Mouse (Mus musculus): ENCODE measurements at regions not wholly inside any gene's neighbourhood (a gene's known extent, or its start where the extent isn't known, plus 50 kb on each side); places are given as distances from the start of the nearest gene placed in this dataset.

DNA sequence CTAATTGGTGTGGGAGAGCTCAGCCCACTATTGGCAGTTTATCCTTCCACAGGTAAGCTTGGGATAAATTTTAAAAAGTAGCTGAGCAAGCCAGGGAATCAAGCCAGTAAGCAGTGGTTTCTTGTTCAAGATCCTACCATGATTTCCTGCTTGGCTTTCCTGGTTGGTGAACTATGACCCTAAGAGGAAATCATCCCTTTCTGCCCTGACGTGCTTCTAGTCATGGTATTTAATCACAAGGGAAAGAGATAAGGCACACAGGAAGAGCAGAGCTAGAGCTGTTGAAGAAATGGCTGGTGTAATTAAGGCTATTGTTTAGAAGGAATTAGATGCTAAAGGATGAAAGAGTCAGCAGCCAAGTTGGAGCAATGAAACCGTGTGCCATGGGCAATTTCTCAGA, 648.3 kb upstream of the Tbl1xr1 start:
- no peak for TF ChIP-seq POLR2A (IDR thresholded peaks at IDR 0.05; ENCODE audit: low read depth, low read length)
- no peak for TF ChIP-seq CTCF (IDR thresholded peaks at IDR 0.05; ENCODE audit: extremely low read depth, insufficient read length, insufficient replicate concordance, low read depth, low read length)

Measured in small intestine, adult 2 months (tissue).